Mouse (Mus musculus): ENCODE data around the gene Cers5.
"Not testable (repeated sequence)": the region's sequence is repeated elsewhere in the genome, so short reads cannot be mapped to it uniquely, and the experiment has no call there.

Cers5 gene

GRCm38 (mm10) chr15:99790464-99790863, 17.8 kb upstream of the Cers5 start:
- no peak for DNase-seq (ENCODE audit: inconsistent ontology term)

DNA sequence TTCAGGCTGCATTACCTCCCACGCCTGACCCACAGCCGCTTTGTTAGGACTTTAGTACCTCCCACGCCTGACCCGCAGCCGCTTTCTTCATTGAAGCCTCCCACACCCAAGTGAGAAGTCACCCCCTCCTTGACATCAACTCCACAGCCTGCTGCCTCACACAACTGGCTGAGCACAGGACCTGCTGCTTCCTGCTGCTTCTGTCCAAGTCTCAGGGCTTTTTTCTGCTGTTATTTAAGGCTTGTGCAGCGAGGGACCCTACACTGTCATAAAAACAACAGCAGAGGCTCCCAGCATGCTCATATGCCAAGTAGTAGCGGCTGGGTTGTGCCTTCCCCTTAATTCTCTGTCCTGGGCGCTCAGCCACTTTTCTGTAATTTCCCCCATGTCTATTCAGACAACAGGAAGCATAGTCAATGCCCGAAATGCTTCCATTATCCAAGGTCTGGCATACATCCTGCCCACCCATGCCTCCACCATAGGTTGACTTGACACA, 15.0 kb upstream of the Cers5 start:
- DNase-seq (ENCODE audit: inconsistent ontology term) = peak; percentile 52

GRCm38 (mm10) chr15:99778677-99779335, 6.1 kb upstream of the Cers5 start:
- DNase-seq (ENCODE audit: inconsistent ontology term) = no peak

GRCm38 (mm10) chr15:99778148-99778547, 5.5 kb upstream of the Cers5 start:
- peak; percentile 50 for DNase-seq (ENCODE audit: inconsistent ontology term)

GRCm38 (mm10) chr15:99772925-99773324, 240 bp upstream of the Cers5 start:
- no peak for DNase-seq (ENCODE audit: inconsistent ontology term)

GRCm38 (mm10) chr15:99772277-99772880, 306 bp downstream of the Cers5 start:
- DNase-seq (ENCODE audit: inconsistent ontology term) = peak; percentile 95

DNA sequence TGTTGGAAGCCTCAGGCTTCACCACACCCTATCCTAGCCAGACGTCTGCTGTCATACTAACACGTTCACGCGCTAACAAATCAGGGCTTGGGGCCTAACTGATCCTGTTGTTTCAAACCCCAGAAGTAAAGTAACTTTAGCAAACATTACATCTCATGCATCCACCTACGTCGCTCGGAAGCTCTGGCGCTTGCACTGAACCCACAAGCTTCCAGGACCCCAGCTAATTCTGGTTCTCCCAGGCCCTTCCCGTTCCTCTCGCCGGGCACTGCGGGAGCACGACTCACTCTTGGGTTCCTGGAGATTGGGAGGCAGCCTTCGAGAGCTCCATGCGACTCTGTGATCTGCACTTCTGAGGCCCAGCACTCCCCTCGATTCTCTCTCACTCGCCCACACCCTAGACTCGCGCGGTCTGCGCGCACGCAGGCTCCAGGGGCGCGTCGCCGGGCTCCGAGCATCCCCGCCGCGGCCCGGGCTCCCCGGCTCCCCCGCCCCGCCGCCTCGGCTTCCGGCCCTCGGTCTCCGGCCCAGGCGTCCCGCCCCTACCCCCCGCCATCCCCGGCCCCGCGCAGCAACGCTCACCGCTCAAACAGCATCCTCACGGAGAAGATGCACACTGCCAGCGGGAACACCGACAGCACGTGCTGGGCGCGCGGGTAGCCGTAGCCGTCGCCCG, 946 bp downstream of the Cers5 start:
- no peak for DNase-seq (ENCODE audit: inconsistent ontology term)

- no peak for DNase-seq (ENCODE audit: inconsistent ontology term)
These were observed 1.6 kb downstream of the Cers5 start for GRCm38 (mm10) chr15:99771004-99771500.

DNA sequence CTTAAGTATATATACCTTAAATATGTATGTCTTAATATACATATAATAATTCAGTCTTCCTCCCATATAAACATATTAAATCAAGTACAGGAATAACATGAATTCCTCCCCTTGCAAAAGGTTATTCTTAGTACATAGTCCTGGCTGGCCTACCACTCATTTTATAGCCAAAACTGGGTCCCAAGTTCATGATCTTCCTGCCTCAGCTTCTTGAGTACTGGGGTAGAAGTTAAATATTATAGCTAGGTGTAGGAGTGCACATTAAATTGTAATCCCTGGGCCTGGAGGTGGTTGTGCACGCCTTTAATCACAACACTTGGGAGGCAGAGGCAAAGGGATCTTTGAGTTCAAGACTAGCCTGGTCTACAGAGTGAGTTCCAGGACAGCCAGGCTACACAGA, 3.9 kb downstream of the Cers5 start:
- no peak for DNase-seq (ENCODE audit: inconsistent ontology term)

DNA sequence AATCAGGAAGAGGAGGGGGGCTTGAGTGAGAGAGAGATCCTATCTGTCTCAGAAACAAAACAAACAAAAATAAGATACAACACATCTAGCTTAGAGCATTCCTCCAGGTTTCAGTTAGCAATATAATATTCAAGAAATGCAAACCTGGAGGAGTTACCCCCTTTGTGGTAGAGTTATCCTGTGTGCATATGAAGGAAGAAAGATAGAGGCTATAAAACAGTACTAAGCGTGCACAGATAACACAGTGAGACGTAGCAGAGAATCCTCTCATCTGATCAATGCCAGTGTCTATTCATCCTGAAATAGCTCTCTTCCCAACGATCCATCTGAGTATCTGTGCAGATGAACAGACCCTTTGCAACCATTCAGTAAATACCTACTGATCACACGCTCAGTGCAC, 5.2 kb downstream of the Cers5 start:
- DNase-seq (ENCODE audit: inconsistent ontology term) = no peak

GRCm38 (mm10) chr15:99754204-99754603, 18.5 kb downstream of the Cers5 start:
- peak; percentile 2 for DNase-seq (ENCODE audit: inconsistent ontology term)

DNA sequence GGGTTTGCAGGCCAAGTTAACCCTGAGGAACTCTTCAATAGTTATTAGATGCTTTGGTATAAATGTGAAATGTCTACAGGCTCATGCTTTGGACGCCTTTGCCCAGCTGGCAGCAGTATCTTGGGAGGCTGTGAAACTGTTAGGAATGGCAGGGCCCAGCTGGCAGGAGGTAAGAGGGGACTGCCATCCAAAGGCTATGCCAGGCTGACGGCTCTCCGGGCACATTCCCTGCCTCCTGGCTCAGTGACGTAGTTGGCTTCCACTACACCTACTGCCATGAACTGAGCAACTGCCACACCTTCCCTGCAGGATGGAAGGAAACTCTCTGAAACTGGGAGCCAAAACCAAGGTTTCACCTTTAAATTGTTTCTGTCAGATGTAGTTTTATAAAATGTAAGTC, 32.5 kb downstream of the Cers5 start:
- DNase-seq (ENCODE audit: inconsistent ontology term) = no peak

- no peak for DNase-seq (ENCODE audit: inconsistent ontology term)
These were observed 36.0 kb downstream of the Cers5 start for GRCm38 (mm10) chr15:99736675-99737074.

- no peak for DNase-seq (ENCODE audit: inconsistent ontology term)
These were observed 37.1 kb downstream of the Cers5 start for GRCm38 (mm10) chr15:99735631-99736030.

DNA sequence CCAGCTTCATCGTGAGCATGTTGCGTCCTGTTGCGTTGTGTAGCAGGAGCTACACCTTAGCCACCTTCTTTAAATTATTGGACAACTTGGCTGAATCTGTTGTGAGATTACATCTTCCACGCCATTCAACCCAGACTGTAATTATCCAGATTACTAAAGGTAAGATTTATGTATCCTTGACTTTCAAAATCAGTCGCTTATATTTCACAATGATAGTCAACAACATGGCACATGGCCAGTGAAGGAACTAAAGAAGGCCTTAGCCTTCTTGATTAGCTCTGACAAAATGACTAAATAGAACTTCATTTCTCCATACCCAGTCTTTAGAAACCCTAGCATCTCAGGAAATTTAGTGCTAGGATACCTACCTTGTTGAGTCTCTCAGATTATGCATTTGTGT, 39.5 kb downstream of the Cers5 start:
- DNase-seq (ENCODE audit: inconsistent ontology term) = no peak

- no peak for DNase-seq (ENCODE audit: inconsistent ontology term)
These were observed 41.0 kb downstream of the Cers5 start for GRCm38 (mm10) chr15:99731678-99732077.

DNA sequence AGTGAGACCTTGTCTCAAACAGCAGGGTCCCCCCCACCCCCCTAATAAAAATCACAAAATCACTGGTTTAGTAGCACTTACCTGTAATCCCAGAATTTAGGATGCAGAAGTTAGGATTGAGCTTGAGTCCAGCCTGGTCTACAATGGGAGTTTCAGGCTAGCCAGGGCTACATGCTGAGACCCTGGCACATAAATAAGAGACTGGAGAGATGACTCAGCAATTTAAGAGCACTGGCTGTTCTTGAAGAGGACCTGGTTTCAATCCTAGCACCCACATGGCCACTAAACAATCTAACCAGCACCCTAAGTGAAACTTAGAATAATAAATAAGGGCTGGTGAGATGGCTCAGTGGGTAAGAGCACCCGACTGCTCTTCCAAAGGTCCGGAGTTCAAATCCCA, 41.5 kb downstream of the Cers5 start:
- DNase-seq (ENCODE audit: inconsistent ontology term) = no peak

DNA sequence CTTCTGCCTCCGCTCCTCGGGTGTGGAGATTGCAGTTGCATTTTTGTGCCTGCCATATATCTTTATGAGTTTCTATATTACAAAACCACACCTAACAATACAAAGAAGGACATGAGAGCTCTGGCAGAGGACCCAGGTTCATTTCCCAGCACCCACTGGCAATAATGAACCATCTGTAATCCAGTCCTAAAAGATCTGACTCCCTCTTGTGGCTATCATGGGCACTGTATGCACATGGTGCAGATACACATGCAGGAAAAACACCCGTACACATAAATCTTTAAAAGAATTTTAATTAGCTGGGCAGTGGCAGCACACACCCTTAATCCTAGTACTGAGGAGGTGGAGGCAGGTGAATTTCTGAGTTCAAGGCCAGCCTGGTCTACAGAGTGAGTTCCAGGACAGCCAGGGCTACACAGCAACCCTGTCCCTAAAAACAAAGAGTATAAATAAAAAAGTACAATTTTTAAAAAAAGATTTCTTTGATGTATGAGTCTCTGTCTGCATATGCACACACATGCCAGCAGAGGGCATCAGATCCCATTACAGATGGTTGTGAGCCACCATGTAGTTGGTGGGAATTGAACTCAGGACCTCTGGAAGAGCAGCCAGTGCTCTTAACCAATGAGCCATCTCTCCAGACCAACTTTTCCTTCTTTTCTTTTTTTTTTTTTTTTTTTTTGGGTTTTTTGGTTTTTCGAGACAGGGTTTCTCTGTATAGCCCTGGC, 43.5 kb downstream of the Cers5 start:
- no peak for DNase-seq (ENCODE audit: inconsistent ontology term)

DNA sequence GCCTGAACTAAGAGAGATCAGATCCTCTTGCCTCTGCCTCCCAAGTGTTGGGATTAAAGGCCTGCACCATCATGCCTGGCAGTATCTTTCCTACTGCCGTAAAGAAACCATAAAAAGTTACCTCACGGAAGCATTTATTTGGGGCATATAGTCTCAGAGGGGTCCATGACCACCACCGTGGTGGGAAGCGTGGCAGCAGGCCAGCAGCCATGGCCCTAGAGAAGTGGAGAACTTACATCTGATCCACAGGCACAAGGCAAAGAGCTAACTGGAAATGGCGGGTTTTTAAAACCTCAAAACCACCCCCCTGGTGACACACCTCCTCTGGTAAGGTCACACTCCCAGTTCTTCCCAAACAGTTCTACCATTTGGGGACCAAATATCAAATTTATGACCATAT, 44.5 kb downstream of the Cers5 start:
- no peak for DNase-seq (ENCODE audit: inconsistent ontology term)

DNA sequence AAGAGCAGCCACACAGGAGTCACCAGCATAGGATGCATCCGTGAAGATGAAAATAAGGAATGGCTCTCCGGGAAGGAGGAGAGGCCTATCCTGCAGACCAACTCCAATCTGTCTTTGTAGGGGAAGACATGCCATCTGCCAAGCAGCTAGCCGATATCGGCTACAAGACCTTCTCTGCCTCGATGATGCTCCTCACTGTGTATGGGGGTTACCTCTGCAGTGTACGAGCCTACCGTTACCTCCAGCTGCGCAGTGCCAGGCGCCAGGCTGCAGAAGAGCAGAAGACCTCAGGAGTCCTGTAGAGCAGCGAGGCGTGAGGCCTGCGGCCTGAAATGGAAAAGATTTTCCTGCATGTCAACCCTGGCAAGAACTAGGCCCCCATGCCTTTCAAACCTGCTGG, 45.2 kb downstream of the Cers5 start:
- DNase-seq (ENCODE audit: inconsistent ontology term) = no peak

DNA sequence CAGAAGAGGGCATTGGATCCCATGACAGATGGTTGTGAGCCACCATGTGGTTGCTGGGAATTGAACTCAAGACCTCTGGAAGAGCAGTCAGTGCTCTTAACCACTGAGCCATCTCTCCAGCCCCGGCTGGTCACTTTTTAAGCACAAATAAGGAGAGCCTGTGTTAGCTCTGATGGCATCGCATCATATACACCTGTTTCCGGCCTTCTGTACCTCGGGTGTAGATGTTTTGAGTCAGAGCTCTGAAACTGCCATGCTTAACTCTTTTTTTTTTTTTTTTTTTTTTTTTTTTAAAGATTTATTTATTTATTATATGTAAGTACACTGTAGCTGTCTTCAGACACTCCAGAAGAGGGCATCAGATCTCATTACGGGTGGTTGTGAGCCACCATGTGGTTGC, 45.6 kb downstream of the Cers5 start:
- not testable (repeated sequence) for DNase-seq (ENCODE audit: inconsistent ontology term)

GRCm38 (mm10) chr15:99726549-99726948, 46.1 kb downstream of the Cers5 start:
- DNase-seq (ENCODE audit: inconsistent ontology term) = no peak
